11 mouse cellular contexts compared by ENCODE assay signal in the genomic region with DNA sequence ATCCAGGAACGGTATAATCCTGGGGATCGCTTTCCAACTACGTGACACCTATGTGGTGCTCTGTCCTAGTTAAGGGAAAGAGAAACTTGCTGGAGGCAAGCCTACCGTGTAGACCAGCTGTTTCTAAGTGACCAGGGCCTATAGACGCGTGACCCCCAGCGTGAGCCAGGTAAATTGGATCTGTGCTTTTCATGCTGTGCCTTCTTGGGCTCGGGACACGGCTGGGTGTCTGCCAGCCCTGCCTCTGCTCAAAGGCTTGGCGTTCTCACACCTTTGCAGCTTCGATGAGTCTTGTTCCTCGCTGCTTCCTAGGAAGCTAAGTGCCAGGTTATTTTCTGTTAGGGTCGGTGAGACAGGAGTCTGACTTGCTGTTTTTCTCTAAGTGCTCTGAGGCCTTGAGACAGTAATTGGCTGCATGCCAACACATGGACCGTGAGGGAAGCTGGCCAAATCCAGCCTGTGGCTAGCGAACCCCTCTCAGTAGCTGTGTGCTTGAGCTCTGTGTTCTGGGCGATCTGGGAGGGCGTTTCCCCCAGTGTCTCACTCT.
DNase-seq lines count a peak whose midpoint lies in the region; ATAC-seq lines count a peak whose summit lies in the region.
"Had no signal": no experiment of that assay in that cellular context is flagged by ENCODE, and none has a peak within 500 bp of the region (broad histone marks: within the 10 kb centered on the region; RNA-seq: fewer than 3 reads in every experiment).

No protein-coding gene starts in this region.

- intact Hi-C loops in heart, postnatal 25 days (cut with DNase I): no loop called here

- H3K4me2 ChIP-seq in heart, embryonic 13.5 days: peak overlapping the region; percentile 34
- peak overlapping the region; percentile 10; the same call in 1 of the 2 replicates for H3K4me2 ChIP-seq in forebrain, embryonic 13.5 days
- no peak overlapping the region for H3K4me2 ChIP-seq in intestine, embryonic 16.5 days (ENCODE audit: low read depth, low read length)
- H3K4me2 ChIP-seq in lung, embryonic 15.5 days: peak overlapping the region; percentile 5; the same call in 1 of the 2 replicates

- ATAC-seq in heart, embryonic 13.5 days (ENCODE audit: extremely low read depth, insufficient number of reproducible peaks, low FRiP score, low TSS enrichment): no peak
- ATAC-seq in forebrain, embryonic 13.5 days: peak; percentile 74
- 0 out of 2 replicates have a peak, but pooled peaks have one; percentile 9 for ATAC-seq in intestine, embryonic 16.5 days
- ATAC-seq in lung, embryonic 15.5 days (ENCODE audit: borderline replicate concordance, extremely low read depth, low FRiP score, low TSS enrichment): peak; percentile 52; the same call in 1 of the 2 replicates

- H3K4me1 ChIP-seq in heart, embryonic 13.5 days: peaks cover 18% of the 10 kb centered on the region
- H3K4me1 ChIP-seq in forebrain, embryonic 13.5 days: peaks cover 14% of the 10 kb centered on the region
- H3K4me1 ChIP-seq in intestine, embryonic 16.5 days (ENCODE audit: control insufficient read depth, insufficient read depth, low read length): peaks cover 11% of the 10 kb centered on the region; the same call in 1 of the 2 replicates
- H3K4me1 ChIP-seq in lung, embryonic 15.5 days: peaks cover 14% of the 10 kb centered on the region

- peak overlapping the region; percentile 55; the same call in 1 of the 2 replicates for H3K27ac ChIP-seq in heart, embryonic 13.5 days (replicated peaks)
- peak overlapping the region; percentile 26; the same call in 1 of the 2 replicates for H3K27ac ChIP-seq in forebrain, embryonic 13.5 days
- no peak overlapping the region for H3K27ac ChIP-seq in intestine, embryonic 16.5 days (ENCODE audit: low read length)
- H3K27ac ChIP-seq in lung, embryonic 15.5 days: peak overlapping the region; percentile 17

- H3K36me3 ChIP-seq in heart, embryonic 13.5 days: no peaks in the 10 kb centered on the region
- no peaks in the 10 kb centered on the region for H3K36me3 ChIP-seq in forebrain, embryonic 13.5 days (ENCODE audit: poor library complexity, severe bottlenecking)
- no peaks in the 10 kb centered on the region for H3K36me3 ChIP-seq in intestine, embryonic 16.5 days (ENCODE audit: control insufficient read depth, insufficient read depth, low read length)
- no peaks in the 10 kb centered on the region for H3K36me3 ChIP-seq in lung, embryonic 15.5 days

- peak overlapping the region; percentile 48; the same call in 1 of the 2 replicates for H3K9ac ChIP-seq in heart, embryonic 13.5 days
- no peak overlapping the region for H3K9ac ChIP-seq in forebrain, embryonic 13.5 days
- H3K9ac ChIP-seq in intestine, embryonic 16.5 days (ENCODE audit: low read depth, low read length): no peak overlapping the region
- H3K9ac ChIP-seq in lung, embryonic 15.5 days: no peak overlapping the region

- no peak overlapping the region for H3K4me3 ChIP-seq in heart, embryonic 13.5 days
- no peak overlapping the region for H3K4me3 ChIP-seq in forebrain, embryonic 13.5 days
- no peak overlapping the region for H3K4me3 ChIP-seq in intestine, embryonic 16.5 days (ENCODE audit: low read length)
- no peak overlapping the region for H3K4me3 ChIP-seq in lung, embryonic 15.5 days
- H3K4me3 ChIP-seq: erythroblast, embryonic 14.5 days; myocyte had no signal

- DNase-seq in heart, postnatal 25 days (ENCODE audit: low spot score): no peak
- DNase-seq in adrenal gland, postnatal 14 days: peak; percentile 78
- DNase-seq in right cerebral cortex, postnatal 25 days: peak; percentile 21
- DNase-seq in thymus, postnatal 14 days: no peak

- 45% methylated on average over 17 of the region's 17 CpGs for WGBS in heart, embryonic 13.5 days
- 55% methylated on average over 17 of the region's 17 CpGs for WGBS in forebrain, embryonic 13.5 days
- 62% methylated on average over 17 of the region's 17 CpGs for WGBS in intestine, embryonic 16.5 days
- 42% methylated on average over 17 of the region's 17 CpGs for WGBS in lung, embryonic 15.5 days

- H3K9me3 ChIP-seq in heart, embryonic 13.5 days: no peaks in the 10 kb centered on the region
- H3K9me3 ChIP-seq in forebrain, embryonic 13.5 days (replicated peaks): no peaks in the 10 kb centered on the region
- no peaks in the 10 kb centered on the region for H3K9me3 ChIP-seq in intestine, embryonic 16.5 days (ENCODE audit: control insufficient read depth, low read length)
- no peaks in the 10 kb centered on the region for H3K9me3 ChIP-seq in lung, embryonic 15.5 days

- H3K27me3 ChIP-seq in heart, embryonic 13.5 days (replicated peaks): no peaks in the 10 kb centered on the region
- H3K27me3 ChIP-seq in forebrain, embryonic 13.5 days: no peaks in the 10 kb centered on the region
- no peaks in the 10 kb centered on the region for H3K27me3 ChIP-seq in intestine, embryonic 16.5 days (replicated peaks; ENCODE audit: control insufficient read depth, insufficient read depth, low read length)
- no peaks in the 10 kb centered on the region for H3K27me3 ChIP-seq in lung, embryonic 15.5 days
- H3K27me3 ChIP-seq: CH12.LX had no signal

Comparison
In these comparisons a context has a peak if more than half of its experiments do, and no peak if none do; other contexts are left out.
1. DNase-seq: peak in adrenal gland, postnatal 14 days (single experiment) and right cerebral cortex, postnatal 25 days (single experiment); none in heart, postnatal 25 days (single experiment) and thymus, postnatal 14 days (single experiment).